Mouse (Mus musculus) ES-Bruce4 (cell line): Measurements from ENCODE around the gene Rragd. TPM values are rescaled to one million over a fixed set of nuclear protein-coding genes. Genes with fewer than 3 reads are reported as not detected.

Source experiments
- H3K27ac ChIP-seq: 2 replicates; pipeline ENCODE4 v1.5.1; 2012; ENCODE audit warnings: low read length, inconsistent platforms; ENCODE audit not compliant: insufficient read depth
- H3K27me3 ChIP-seq: 2 replicates; pipeline ENCODE4 v1.6.1; 2012; ENCODE audit warnings: mild to moderate bottlenecking, low read length, inconsistent platforms; ENCODE audit not compliant: control insufficient read depth, poor library complexity, insufficient read depth, severe bottlenecking
- H3K36me3 ChIP-seq: 2 replicates; pipeline ENCODE4 v1.6.1; 2012; ENCODE audit warnings: inconsistent platforms, mild to moderate bottlenecking, low read length, moderate library complexity; ENCODE audit not compliant: control insufficient read depth, poor library complexity, insufficient read depth, severe bottlenecking
- H3K4me1 ChIP-seq: one replicate; pipeline ENCODE4 v1.8.1; 2011; ENCODE audit warnings: low read length; ENCODE audit not compliant: control insufficient read depth, insufficient read depth
- H3K4me3 ChIP-seq: 2 replicates; pipeline ENCODE4 v1.5.1; 2011; ENCODE audit warnings: low read depth, mild to moderate bottlenecking, low read length
- H3K9ac ChIP-seq: 2 replicates; pipeline ENCODE4 v1.6.1; 2012; ENCODE audit warnings: low read depth, mild to moderate bottlenecking, inconsistent platforms; ENCODE audit not compliant: poor library complexity, severe bottlenecking
- H3K9me3 ChIP-seq: replicated peaks from 2 replicates; pipeline ENCODE4 v1.6.1; 2012; ENCODE audit warnings: mild to moderate bottlenecking, low read length, inconsistent platforms; ENCODE audit not compliant: control insufficient read depth, poor library complexity, insufficient read depth, severe bottlenecking
- CTCF ChIP-seq: IDR thresholded peaks from one replicate; pipeline ENCODE4 v1.8.1; 2011; ENCODE audit warnings: low read depth, low read length
- EP300 ChIP-seq: IDR thresholded peaks from 2 replicates; pipeline ENCODE4 v1.6.1; 2011; ENCODE audit warnings: low read depth, low read length; ENCODE audit not compliant: insufficient read depth
- POLR2A ChIP-seq: IDR thresholded peaks from one replicate; pipeline ENCODE4 v1.8.1; 2011; ENCODE audit warnings: low read length; ENCODE audit not compliant: insufficient read depth
- polyA plus RNA-seq: library from polyadenylated mRNA; stranded (reverse); fragments of >200 nt; gene quantifications from 2 replicates; pipeline ENCODE4 v1.2.4, GENCODE M21; 2011; ENCODE audit warnings: low read depth; ENCODE audit not compliant: missing spikeins, insufficient read depth, insufficient read length

The Rragd gene
- polyA plus RNA-seq, 1 experiment = 27.2 TPM

GRCm38 (mm10) chr4:33068894-33069293 lies 86.1 kb downstream of the Rragd start:
- no peaks in the 10 kb centered on the region for H3K27me3 ChIP-seq
- no peaks in the 10 kb centered on the region for H3K4me1 ChIP-seq
- H3K9ac ChIP-seq = no peak overlapping the region
- H3K27ac ChIP-seq = no peak overlapping the region
- H3K9me3 ChIP-seq = no peaks in the 10 kb centered on the region
- no peaks in the 10 kb centered on the region for H3K36me3 ChIP-seq
- TF ChIP-seq CTCF (no peak), EP300 (no peak), POLR2A (no peak)
- H3K4me3 ChIP-seq = no peak overlapping the region

- TF ChIP-seq EP300 (no peak), CTCF (no peak), POLR2A (no peak)
- no peaks in the 10 kb centered on the region for H3K27me3 ChIP-seq
These were observed 87.5 kb downstream of the Rragd start for GRCm38 (mm10) chr4:33070326-33070725.

GRCm38 (mm10) chr4:33071337-33071736 lies 88.5 kb downstream of the Rragd start:
- H3K4me3 ChIP-seq = no peak overlapping the region
- H3K27me3 ChIP-seq = no peaks in the 10 kb centered on the region
- H3K27ac ChIP-seq = no peak overlapping the region
- H3K4me1 ChIP-seq = no peaks in the 10 kb centered on the region
- H3K9ac ChIP-seq = no peak overlapping the region
- no peaks in the 10 kb centered on the region for H3K36me3 ChIP-seq
- no peaks in the 10 kb centered on the region for H3K9me3 ChIP-seq
- TF ChIP-seq POLR2A (no peak), EP300 (no peak), CTCF (no peak)

More at GRCm38 (mm10) chr4:33070326-33070725, 87.5 kb downstream of the Rragd start:
- H3K4me1 ChIP-seq = no peaks in the 10 kb centered on the region
- no peaks in the 10 kb centered on the region for H3K9me3 ChIP-seq
- H3K9ac ChIP-seq = no peak overlapping the region
- H3K36me3 ChIP-seq = no peaks in the 10 kb centered on the region
- H3K27ac ChIP-seq = no peak overlapping the region
- no peak overlapping the region for H3K4me3 ChIP-seq

Other genes with a start within 250 kb of the Rragd start
- gene Lyrm2, start 182.8 kb upstream of the Rragd start, polyA plus RNA-seq = 30.2 and 30.8 TPM in 2 replicates
- 11.8 and 12.0 TPM in 2 replicates for gene Ankrd6, start 32.2 kb upstream of the Rragd start, polyA plus RNA-seq
- gene Ube2j1, start 48.4 kb downstream of the Rragd start, polyA plus RNA-seq = 31.1 and 34.3 TPM in 2 replicates
- gene Gabrr2, start 80.0 kb downstream of the Rragd start, polyA plus RNA-seq = not detected in 2 replicates
- not detected in 2 replicates for gene Gabrr1, start 149.5 kb downstream of the Rragd start, polyA plus RNA-seq
- gene Pm20d2, start 206.7 kb downstream of the Rragd start, polyA plus RNA-seq = 4.2 and 4.4 TPM in 2 replicates
- gene Srsf12, start 226.0 kb downstream of the Rragd start, polyA plus RNA-seq = 5.3 and 6.2 TPM in 2 replicates